Mouse (Mus musculus) fibroblast of lung, adult 2 months (primary cell): ENCODE measurements around the gene Fam13a.

ENCODE experiments used
- DNase-seq: peaks from one replicate; pipeline ENCODE4 v3.0.0-alpha.2; 2011; ENCODE audit warnings: low read depth

The Fam13a gene

GRCm38 (mm10) chr6:58933189-58933913 is 91.0 kb downstream of the Fam13a start:
- DNase-seq, result no peak

DNA sequence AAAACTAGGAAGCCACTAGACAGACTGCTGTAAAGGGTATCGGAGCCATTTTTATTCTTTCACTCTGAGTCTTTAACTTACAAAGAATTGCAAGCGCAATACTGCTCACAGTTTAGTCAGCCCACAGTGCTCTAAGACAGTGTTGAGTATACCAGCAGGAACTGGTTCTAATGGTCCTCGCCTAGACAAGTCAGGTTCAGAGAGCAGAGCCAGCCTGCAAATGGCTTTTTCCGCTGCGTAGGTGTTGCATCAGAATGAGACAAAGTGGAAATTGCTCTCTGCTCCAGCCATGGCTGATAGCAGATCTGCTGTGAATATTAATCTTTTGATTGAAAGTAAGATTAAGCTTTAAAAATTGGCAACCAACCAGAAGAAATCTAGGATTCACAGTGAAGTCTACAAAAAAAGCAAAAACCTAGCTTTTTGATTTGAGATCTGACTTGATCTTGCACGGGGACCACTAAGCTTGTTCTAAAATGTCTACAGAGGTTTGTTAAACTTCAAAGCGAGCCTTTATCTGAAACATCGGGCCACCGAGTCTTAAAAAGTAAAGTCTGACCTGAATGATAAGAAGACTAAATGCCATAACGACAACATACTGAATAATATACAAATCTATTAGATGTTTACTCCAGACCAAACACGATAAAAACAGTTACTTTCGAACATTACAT is 91.7 kb downstream of the Fam13a start:
- no peak for DNase-seq

- DNase-seq, result no peak
These were observed 93.2 kb downstream of the Fam13a start for GRCm38 (mm10) chr6:58931149-58931548.

DNA sequence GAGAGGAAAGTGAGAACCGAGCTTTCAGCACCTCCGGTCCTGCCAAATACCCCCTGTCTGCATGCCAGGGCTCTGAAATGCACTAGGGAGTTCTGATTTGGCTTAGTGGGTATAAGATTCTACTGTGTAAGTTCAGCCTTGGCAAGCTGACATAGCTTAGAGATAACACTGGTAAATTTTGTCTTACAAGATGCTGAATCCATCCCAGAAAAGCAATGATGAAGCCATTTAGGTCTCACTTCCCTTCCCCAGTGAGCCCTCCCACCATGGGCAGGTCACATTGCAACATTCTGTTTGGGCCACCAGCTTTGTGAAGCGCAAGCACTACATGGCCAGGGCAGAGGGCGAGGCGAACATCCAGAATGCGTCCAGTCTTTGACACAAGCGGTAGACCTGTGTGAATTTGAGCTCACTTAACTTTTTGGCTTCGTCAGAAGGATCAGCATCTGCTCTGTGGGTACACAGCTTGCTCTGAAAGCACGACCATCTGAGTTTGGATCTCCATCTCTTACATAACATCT is 94.4 kb downstream of the Fam13a start:
- no peak for DNase-seq

- no peak for DNase-seq
These were observed 96.5 kb downstream of the Fam13a start for GRCm38 (mm10) chr6:58927881-58928280.

DNA sequence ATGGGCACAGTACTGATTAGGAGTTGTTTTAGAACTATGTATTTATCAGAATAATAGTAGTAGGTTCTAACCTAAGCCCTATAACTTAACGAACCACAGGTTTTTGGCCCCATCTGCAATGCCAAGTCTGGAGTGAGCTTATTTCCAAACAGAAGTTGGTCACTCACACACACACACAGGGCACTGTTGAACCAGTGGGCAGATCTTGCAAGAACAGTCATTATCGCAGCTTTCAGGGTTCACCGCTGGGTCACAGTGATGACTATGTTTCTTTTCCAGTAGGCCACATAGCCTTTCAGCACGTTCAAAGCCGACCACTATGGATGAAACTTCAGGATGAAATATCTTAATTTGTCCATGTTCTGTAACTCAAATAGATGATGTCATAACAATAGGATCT is 101.8 kb downstream of the Fam13a start:
- DNase-seq, result no peak

DNA sequence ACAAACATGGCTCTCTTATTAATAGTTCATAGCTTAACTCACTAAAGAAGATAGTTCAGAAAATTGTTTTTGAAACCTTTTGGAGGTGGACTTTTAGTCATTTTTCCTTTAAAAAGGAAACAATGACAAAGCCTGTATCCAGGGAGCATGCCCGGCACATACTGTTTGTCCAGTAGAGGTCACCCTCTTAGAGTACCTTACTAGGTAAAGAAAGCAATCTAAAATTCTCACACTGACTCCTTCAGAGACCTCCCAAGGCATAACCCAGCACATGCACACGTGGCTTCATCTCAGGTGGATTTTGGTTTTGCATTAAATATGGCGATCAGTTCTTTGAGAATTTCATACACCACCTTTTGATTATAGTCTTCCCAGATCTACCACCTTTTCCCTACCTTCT is 102.7 kb downstream of the Fam13a start:
- DNase-seq, result no peak

- DNase-seq, result no peak
These were observed 103.6 kb downstream of the Fam13a start for GRCm38 (mm10) chr6:58920735-58921134.

- DNase-seq, result no peak
These were observed 107.9 kb downstream of the Fam13a start for GRCm38 (mm10) chr6:58916498-58916897.

DNA sequence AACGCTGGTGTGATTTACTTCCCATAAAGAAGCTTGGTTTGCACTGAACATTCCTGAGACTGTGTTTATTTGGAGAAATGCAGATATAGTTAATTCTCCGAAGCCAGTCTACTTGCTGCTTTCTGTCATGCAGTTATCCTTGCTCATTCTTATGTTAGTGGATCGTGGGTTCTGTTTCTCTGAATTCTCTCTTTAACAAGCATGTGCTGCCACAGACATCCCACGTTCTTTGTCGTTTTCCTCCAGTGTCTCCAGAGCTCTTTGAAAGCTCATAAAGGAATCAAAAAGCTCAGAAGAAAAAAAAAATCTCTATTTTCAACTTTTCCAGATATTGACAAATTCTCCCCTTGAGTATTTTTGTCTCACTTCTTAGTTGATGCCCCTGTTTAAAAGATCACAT is 110.4 kb downstream of the Fam13a start:
- DNase-seq, result no peak

DNA sequence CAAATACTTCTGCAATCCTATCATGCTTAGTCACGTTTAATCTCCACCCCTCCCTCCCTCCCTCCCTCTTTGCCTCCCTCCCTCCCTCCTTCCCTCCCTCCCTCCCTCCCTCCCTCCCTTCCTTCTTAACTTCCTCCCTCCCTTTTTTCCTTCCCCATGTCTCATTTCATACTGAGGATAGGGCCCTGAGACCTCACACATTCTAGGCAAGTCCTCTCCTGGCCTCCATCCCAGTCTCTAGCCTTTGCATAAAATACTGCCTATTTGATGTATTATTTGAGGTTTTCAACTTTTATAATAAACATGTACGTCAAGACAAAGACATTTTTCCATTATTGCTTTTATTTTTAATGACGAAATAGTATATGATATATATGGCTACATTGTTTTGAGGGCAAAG is 110.8 kb downstream of the Fam13a start:
- no peak for DNase-seq

GRCm38 (mm10) chr6:58912842-58913241 is 111.5 kb downstream of the Fam13a start:
- DNase-seq, result no peak

DNA sequence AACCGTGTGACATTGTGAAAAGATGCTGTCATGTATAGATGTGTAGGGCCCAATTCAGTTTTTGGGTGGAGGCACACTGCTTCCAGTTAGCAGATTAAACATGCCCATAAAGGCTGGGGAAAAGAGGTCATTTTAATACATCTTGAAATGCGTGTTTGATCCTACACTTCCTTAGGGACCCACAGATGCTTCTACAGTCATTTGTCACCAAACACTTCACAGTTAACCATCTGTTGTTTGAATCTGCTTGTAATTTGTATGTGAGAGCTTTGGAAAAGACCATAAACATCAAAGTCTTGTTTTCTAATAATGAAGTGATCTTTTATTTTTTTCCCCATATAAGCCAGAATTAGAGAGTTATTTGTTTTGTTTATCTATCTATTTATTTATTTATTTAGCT is 116.6 kb downstream of the Fam13a start:
- DNase-seq, result no peak

DNA sequence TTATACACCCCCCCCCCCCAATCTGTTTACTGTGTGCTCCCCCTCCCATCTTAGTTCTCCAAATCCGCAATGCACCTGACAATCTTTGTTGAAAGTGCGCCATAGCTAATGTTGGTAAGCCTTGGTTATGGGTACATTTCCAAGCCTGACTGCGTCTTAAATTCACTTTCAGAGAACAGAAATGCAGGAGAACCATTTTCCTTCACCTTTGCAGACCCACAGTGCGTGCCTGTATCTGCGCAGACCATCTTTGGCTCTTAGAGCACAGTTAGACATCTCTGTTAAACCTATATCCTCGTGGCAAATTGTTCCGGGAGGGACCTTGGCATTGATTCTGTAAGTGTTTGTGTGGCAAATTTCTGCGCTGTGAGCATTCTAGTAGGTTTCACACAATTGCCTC is 117.0 kb downstream of the Fam13a start:
- no peak for DNase-seq

GRCm38 (mm10) chr6:58906852-58907261 is 117.5 kb downstream of the Fam13a start, which contains the start of gene Nap1l5:
Nap1l5 (minus strand) TSS chr6:58907076.
- DNase-seq, result no peak

GRCm38 (mm10) chr6:58904551-58904950 is 119.8 kb downstream of the Fam13a start:
- DNase-seq, result no peak

DNA sequence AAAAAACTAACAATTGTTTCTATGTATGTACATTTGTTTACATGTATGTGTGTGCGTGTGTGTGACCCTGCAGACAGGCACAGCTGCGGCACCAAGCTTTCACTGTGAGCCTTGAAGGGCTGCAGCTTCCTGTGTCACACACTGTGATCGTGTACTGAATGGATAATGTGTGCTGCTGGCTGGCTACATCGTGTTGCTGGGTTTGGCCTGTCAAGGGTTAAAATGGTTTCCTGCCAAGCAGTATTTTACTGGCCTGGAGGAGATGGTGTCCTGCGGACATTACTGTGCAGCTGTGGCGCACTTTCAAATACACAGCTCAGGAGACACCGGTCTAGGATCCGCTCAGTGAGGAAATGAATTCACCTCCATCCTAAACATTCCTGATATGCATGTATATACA is 121.2 kb downstream of the Fam13a start:
- no peak for DNase-seq

DNA sequence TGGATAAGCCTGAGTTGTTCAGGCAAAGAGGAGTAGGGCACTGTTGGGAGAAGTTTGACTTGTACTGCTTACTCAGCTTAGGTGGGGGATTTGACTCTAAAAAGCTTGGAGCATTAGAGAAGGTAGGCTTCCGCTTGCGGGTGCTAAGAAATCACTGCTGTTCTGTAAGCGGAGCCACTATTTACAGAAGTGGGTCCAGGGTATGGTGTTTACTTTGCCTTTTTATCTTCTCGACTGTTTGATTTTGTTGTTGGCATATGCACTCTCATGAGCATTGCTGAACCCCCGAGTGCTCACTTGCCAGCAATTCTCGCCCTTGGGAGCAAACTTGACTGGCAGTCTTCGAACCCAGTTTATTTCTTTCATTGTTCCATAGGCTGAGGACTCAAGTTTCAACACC is 123.8 kb downstream of the Fam13a start:
- DNase-seq, result no peak

- DNase-seq, result no peak
These were observed 125.3 kb downstream of the Fam13a start for GRCm38 (mm10) chr6:58899076-58899475.

DNA sequence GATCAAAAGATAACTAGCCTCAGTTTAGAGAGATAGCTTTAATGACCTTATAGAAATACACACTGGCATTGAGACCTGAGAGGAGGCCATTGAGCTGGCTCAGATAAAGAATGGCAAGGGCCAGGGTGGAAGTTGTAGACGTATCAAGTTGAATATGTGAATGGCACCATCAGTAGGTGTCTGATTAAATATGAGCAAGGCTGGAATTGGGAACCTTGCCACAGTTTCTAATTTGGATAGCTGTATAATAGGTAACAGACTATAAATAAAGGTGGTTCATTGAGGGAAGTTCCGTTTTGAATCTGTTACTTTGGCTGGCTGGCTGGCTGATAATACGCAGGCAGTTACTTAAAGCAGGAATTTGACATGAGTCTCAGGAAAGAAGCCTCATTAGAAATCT is 127.7 kb downstream of the Fam13a start:
- no peak for DNase-seq

DNA sequence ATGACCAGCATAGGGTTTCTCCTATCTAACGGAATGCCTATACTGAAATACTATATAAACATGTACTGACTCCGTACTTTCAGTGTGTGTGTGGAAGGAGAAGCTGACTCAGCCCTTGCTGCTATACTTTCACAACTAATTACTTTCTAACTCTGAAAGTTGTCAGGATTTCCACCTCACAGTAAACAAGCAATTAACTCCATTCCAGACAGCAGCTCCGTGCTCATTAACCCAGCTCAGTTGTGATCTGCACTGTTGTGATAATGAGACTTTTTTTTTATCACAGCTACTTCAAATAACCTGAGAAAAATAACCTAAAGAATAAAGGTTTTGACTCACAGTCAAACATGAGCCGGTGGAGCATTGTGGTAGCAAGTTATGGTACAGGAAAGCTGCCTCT is 129.4 kb downstream of the Fam13a start:
- no peak for DNase-seq

DNA sequence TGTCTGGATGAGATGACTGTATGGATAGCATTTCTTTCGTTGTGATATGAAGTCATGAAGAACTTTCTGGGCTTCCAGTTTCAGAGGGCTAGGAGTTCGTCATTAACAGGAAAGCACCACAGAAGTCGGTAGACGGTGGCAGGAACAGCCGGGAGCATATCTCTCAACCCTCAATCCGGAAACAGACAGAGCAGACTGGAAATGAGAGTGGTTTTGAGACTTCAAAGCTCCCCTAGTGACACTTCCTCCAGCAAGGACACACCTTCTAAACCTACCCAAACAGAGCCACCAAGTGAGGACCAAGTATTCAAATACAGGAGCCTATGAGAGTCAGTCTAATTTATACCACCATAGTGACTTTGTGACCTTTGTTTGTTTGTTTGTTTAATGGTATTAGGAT is 131.0 kb downstream of the Fam13a start:
- no peak for DNase-seq

DNA sequence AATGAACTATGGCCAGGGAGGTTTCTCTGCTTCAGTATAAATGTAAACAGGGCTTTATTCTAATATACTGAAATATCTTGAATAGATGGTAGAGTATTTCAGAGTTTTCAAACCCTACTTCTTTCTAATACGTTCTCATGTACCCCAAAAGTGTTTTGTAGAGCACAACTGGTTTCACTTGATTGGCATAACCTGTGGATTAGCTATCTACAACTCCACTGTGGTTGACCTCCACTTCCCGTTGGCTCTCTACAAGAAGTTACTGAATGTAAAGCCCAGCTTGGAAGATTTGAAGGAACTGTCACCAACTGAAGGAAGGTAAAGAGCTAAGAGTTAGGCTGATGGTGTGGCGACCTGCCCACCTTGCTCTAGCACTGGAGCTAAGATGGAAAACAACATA is 134.4 kb downstream of the Fam13a start:
- no peak for DNase-seq

DNA sequence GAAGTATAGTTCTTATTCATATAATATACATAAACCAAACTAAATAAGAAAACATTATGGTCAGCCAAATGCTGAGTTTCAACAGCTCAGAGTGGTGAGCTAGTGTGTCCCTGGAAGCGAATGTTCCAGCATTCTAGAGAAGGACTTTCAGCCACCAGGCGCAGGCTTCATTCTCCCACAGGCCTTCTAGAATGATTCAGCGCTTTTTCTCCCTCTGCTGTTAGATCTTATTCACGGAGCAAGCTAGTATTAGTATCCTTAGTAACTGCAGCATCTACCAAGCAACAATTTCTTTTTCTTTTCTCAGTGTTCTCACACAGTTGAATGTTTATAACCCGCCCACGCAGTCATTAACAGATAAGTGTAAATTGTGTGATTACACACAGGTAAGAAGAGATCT is 142.1 kb downstream of the Fam13a start:
- DNase-seq, result no peak
